Mouse (Mus musculus) kidney, adult 11 months (tissue): ENCODE measurements at regions not wholly inside any gene's neighbourhood (a gene's known extent, or its start where the extent isn't known, plus 50 kb on each side); places are given as distances from the start of the nearest gene placed in this dataset.

Experiments
- DNase-seq: peaks from one replicate; pipeline ENCODE4 v3.0.0; 2022

- DNase-seq = peak; percentile 69
These were observed 96.9 kb upstream of the Ar start for GRCm38 (mm10) chrX:98051521-98052170.

- no peak for DNase-seq
These were observed 95.8 kb upstream of the Ar start for GRCm38 (mm10) chrX:98052811-98053210.
